Mouse (Mus musculus) thymus, postnatal 10 days (tissue): ENCODE results near the gene Ttc7.

Experiments
- DNase-seq, 2 experiments: peaks; one replicate each; pipeline ENCODE4 v3.0.0; 2021; ENCODE audit warnings: low spot score in 2 of 2

Gene Ttc7

GRCm38 (mm10) chr17:87365268-87365667 is 82.6 kb downstream of the Ttc7 start:
- no peak for DNase-seq

GRCm38 (mm10) chr17:87366520-87366919 is 83.8 kb downstream of the Ttc7 start:
- no peak for DNase-seq

- no peak for DNase-seq
These were observed 84.5 kb downstream of the Ttc7 start for GRCm38 (mm10) chr17:87367228-87367627.

DNA sequence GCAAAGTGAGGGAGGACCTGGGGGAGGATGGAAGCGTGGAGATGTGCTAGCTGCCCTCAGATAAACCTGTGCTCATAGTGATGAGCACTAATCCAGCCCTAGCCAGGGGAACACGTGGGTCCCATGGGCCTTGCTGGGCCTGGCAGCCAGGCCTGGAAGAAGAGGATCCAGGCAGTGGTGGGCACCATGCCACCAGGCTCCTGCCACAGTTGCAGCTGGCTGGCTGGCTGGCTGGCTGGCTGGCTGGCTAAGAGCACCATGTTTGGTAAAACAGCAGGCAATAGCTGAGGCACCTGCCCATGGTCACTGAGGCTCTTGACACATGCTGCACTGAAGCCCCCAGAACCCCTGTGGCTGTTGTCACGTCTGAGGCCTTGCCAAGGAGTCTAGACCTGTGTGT is 85.0 kb downstream of the Ttc7 start:
- DNase-seq, result no peak

DNA sequence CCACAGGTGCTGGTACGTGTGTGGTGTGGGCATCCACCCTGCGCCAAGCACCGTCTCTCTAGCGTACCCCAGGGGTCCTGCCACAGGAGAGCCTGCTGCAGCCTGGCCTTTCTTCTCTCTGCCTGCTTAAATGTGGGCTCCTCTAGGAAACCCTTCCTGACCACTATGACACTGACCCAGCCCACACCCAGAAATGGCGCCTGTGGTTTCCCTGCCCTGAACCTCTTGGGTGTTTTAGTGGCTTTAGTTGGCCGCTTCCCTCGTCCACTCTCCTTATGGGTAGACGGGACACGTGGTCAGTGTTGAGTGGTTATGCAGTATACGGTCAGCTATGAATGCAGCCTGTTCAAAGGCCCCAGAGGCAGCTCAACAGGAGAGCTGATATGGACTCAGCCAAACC is 85.8 kb downstream of the Ttc7 start:
- no peak for DNase-seq

DNA sequence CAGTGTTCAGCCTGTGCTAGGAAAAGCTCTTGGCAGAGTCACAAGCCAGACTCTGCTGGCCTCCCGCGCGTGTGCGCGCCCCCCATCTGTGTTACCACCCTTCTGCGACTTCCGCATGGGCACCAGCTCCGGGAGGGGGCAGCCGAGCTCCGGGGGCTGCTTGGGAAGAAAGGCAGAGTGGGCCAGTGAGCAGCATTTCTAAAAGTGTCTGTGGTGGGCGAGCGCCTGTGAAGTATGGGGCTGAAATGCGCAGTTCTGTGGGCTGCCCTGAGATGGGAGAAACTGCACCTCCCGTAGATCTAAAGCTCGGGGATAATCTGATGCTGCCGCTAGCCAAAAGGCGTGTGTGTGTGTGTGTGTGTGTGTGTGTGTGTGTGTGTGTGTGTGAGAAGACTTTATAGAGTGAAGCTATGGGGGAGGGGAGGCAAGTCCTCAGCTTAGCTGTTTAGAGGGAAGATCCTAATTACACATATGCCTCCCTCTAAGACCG is 86.6 kb downstream of the Ttc7 start:
- DNase-seq, result no peak

- no peak for DNase-seq
These were observed 89.5 kb downstream of the Ttc7 start for GRCm38 (mm10) chr17:87372189-87372588.

GRCm38 (mm10) chr17:87373327-87373726 is 90.6 kb downstream of the Ttc7 start:
- no peak for DNase-seq

DNA sequence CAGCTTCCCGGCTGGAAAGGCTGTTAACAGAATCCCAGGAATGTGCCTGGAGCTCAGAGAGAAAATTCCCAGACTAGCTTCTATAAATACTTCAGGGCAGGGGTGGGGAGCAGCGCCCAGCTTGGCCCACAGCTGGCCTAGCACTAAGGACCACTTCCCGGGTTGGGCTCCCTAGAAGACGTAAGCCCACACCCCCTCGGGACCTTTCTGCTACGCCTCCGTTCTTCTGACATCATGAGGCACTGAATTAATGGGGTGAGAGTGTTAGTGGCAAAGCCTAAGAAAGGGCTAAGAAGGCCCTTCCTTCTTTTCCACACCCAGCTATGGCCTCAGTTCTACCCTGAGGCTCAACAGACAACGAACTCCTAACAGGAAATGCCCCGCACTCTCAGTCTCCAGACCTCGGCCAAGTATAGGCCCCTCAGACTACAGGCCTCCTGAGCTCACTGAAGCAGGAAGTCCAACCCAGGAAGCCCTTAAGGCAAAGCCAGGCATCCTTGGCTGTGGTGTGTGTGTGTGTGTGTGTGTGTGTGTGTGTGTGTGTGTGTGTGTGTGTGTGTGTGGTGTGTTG is 93.3 kb downstream of the Ttc7 start:
- no peak for DNase-seq

- no peak for DNase-seq
These were observed 94.3 kb downstream of the Ttc7 start for GRCm38 (mm10) chr17:87376831-87377471.

DNA sequence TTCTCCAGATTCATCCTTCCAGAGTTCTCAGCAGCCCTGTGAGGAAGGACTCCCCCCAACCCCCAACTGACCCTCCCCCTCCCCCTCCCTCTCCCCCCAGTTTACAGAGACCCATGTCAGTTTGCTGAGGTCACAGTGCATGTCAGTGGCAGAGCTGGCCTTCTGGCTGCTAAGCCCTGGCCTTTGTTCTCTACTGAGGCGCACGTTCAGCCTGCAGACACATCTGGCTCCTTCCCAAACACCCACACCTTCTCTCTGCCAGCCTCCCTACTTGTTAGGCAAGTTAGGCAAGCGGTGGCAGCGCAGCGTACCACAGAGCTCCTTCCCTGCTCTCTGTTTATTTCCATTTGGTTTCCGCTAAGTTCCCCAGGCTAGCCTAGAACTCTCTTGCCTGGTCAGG is 94.8 kb downstream of the Ttc7 start:
- DNase-seq, result no peak

GRCm38 (mm10) chr17:87378354-87379159 is 95.9 kb downstream of the Ttc7 start:
- no peak for DNase-seq

DNA sequence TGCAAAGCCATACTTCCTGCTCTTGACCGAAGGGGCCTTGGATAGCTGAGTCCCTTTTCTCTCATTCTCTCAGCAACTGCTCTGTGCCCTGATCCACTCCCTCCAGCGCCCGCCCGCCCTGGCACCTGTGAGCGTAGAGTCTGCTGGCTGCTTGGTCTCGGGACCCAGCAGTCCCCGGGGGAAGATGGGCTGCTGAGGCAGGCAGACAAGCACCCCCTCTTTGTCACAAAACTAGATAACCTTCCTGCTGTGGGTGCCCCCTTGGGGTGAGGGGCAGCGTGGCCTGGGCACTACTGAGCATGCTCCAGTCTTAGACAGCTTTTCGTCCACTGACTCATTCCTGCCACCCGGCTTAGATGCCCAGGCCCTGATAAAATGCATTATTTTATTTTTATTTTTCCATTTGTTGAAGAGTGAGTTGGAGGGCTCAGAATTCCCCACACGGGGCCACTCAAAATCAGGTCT is 96.5 kb downstream of the Ttc7 start:
- no peak for DNase-seq

DNA sequence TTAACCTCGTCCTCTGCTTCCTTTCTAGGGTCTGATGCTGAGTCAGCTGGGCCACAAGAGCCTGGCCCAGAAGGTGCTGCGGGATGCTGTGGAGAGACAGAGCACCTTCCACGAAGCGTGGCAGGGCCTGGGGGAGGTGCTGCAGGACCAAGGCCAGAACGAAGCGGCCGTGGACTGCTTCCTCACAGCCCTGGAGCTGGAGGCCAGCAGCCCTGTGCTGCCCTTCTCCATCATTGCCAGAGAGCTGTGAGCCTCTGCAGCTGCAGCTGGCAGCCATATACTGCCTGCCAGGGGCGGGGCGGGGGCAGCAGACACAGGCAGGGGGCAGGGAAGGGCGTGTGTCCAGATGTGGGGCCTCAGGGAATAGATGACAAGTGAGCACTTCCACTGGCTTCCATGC is 97.1 kb downstream of the Ttc7 start:
- no peak for DNase-seq

DNA sequence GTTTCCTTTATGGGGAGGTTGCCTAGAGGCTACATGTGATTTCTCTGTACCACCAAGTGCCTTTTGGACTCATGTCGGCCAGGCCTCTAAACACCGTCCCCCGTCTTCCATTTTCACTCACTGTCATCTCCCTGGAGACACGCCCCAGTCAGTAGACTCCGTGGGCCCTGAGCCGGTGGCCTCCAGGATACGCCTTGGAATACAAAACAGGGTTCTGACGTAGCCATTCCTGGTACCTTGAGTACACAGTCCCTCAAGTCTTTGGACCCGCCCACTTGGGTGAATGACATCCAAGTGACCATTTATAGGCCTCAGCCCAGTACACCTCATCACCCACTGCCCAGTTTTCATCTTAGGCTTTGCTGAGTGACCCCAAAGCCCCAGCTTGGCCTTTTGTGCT is 98.0 kb downstream of the Ttc7 start:
- DNase-seq, result no peak

DNA sequence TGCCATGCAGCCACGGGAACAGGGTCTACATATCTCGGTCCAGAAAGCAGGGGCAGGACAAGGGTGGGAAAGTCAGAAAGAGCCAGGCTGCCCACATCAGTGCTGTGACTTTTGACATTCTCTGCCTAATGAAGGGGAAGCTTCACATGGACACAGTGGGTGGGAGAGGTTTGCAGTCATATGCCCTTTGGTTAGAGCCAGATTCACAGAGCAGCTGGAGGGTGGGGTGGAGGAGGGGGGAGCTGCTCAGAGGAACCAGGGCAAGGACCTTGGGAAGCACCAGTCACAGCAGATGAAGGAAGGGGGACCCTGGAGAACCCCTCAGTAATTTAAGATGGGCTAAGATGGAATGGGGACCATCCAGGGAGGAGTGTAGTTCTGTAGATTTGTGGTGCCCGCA is 103.1 kb downstream of the Ttc7 start:
- DNase-seq, result no peak

- no peak for DNase-seq
These were observed 104.4 kb downstream of the Ttc7 start for GRCm38 (mm10) chr17:87387068-87387467.

- no peak for DNase-seq
These were observed 108.6 kb downstream of the Ttc7 start for GRCm38 (mm10) chr17:87391242-87391641.

- no peak for DNase-seq
These were observed 114.4 kb downstream of the Ttc7 start for GRCm38 (mm10) chr17:87397088-87397487.

- no peak for DNase-seq
These were observed 119.8 kb downstream of the Ttc7 start for GRCm38 (mm10) chr17:87402444-87402843.

DNA sequence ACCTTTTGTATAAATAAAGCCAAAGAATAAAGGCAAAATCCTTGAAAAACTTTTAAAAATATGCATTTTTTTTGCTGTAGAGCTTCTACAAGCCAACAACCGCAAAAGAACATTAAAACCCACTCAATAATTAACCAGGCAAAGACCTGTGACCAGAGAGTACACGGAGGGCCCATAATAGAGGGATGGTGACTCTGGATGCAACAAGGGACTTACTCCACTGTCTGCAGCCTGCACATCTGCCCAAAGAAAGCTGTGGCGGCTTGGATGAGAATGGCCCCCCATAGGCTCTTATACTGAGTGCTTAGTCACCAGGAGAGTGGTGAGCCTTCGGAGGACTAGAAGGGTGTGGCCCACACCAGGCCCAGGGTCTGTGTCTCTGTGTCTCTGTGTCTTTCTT is 120.8 kb downstream of the Ttc7 start:
- no peak for DNase-seq

DNA sequence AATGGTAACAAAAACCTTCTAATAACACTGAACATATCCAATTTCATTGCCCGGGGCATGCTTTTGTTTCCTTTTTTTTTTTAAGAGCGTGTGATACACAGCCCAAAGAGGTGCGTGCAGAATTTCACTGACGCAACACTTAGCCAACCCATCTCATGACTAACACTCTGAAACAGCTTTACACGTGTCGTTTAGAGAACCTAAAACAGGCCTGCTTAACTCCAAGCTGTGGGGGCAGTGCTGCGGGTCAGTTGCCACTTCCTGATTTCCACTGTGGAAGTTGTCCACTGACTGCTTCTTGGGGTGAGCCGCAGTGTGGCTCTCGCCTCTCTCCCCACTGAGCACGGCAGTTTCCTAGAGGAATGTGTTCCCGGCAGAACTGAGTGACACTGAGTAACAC is 122.9 kb downstream of the Ttc7 start:
- DNase-seq, result no peak

- DNase-seq, result no peak
These were observed 124.0 kb downstream of the Ttc7 start for GRCm38 (mm10) chr17:87406646-87407045.
